Mouse (Mus musculus) myocyte (in vitro differentiated cells): ENCODE measurements around the gene Zfp697.

ENCODE experiments used
- CEBPB ChIP-seq: IDR thresholded peaks from 2 replicates; pipeline ENCODE4 v1.6.1; 2011; ENCODE audit warnings: mild to moderate bottlenecking, moderate library complexity; ENCODE audit not compliant: poor library complexity, insufficient read depth, severe bottlenecking
- E2F4 ChIP-seq: IDR thresholded peaks from one replicate; pipeline ENCODE4 v1.6.1; 2011; ENCODE audit warnings: mild to moderate bottlenecking, control low read depth, moderate library complexity; ENCODE audit not compliant: insufficient read depth
- MAX ChIP-seq: IDR thresholded peaks from one replicate; pipeline ENCODE4 v1.6.1; 2011; ENCODE audit warnings: low read depth, mild to moderate bottlenecking, control low read depth
- MYOD1 ChIP-seq, 3 experiments: IDR thresholded peaks; one replicate each; pipeline ENCODE4 v1.6.1; 2011; ENCODE audit warnings: control low read depth in 2 of 3, low read depth in 2 of 3, mild to moderate bottlenecking in 2 of 3, moderate library complexity in 1 of 3; ENCODE audit not compliant: insufficient read length in 2 of 3, control insufficient read depth in 1 of 3
- MYOG ChIP-seq, 3 experiments: IDR thresholded peaks; one replicate each; pipeline ENCODE4 v1.6.1; 2011; ENCODE audit warnings: control low read depth in 2 of 3, low read depth in 2 of 3, mild to moderate bottlenecking in 2 of 3; ENCODE audit not compliant: insufficient read length in 2 of 3, control insufficient read depth in 1 of 3, insufficient read depth in 1 of 3
- POLR2A ChIP-seq: IDR thresholded peaks from one replicate; pipeline ENCODE4 v1.6.1; 2011; ENCODE audit warnings: low read depth, mild to moderate bottlenecking, control low read depth, moderate library complexity; ENCODE audit not compliant: insufficient read length
- POLR2AphosphoS2 ChIP-seq: IDR thresholded peaks from one replicate; pipeline ENCODE4 v1.6.1; 2011; ENCODE audit warnings: low read depth, control low read depth; ENCODE audit not compliant: insufficient read length
- SRF ChIP-seq: IDR thresholded peaks from one replicate; pipeline ENCODE4 v1.6.1; 2011; ENCODE audit warnings: low read depth; ENCODE audit not compliant: control insufficient read depth, insufficient read length
- TCF12 ChIP-seq: IDR thresholded peaks from one replicate; pipeline ENCODE4 v1.6.1; 2011; ENCODE audit warnings: mild to moderate bottlenecking, control low read depth; ENCODE audit not compliant: poor library complexity, insufficient read depth, severe bottlenecking
- TCF3 ChIP-seq: IDR thresholded peaks from one replicate; pipeline ENCODE4 v1.6.1; 2011; ENCODE audit warnings: low read depth, control low read depth; ENCODE audit not compliant: insufficient read length
- USF1 ChIP-seq: IDR thresholded peaks from one replicate; pipeline ENCODE4 v1.6.1; 2011; ENCODE audit warnings: low read depth, mild to moderate bottlenecking, control low read depth, moderate library complexity

GRCm38 (mm10) chr3:98335886-98336285 lies 46.4 kb upstream of the Zfp697 start:
- TF ChIP-seq E2F4 (no peak), MYOG (IDR thresholded peaks at IDR 0.05; ENCODE audit: control insufficient read depth in 1 of 3, insufficient read depth in 1 of 3, insufficient read length in 2 of 3, low read depth in 2 of 3) (no peak), POLR2A (no peak), MAX (no peak), CEBPB (no peak), TCF12 (no peak), MYOD1 (IDR thresholded peaks at IDR 0.05; ENCODE audit: control insufficient read depth in 1 of 3, insufficient read length in 2 of 3, low read depth in 2 of 3) (no peak), USF1 (no peak), TCF3 (no peak), POLR2AphosphoS2 (no peak), SRF (no peak)
